Mouse (Mus musculus) layer of hippocampus, postnatal 36 days (tissue): ENCODE data around the gene Ube2l3. TPM values are rescaled to one million over a fixed set of nuclear protein-coding genes. Genes with fewer than 3 reads are reported as not detected.
"Not testable (repeated sequence)": the region's sequence is repeated elsewhere in the genome, so short reads cannot be mapped to it uniquely, and the experiment has no call there.

Experiments
- DNase-seq, 2 experiments: peaks; one replicate each; pipeline ENCODE4 v3.0.0; 2022
- total RNA-seq, 2 experiments: library from RNA; stranded (reverse); gene quantifications; 2 replicates each; pipeline ENCODE4 v1.2.3; 2021

Ube2l3 gene
- total RNA-seq, 2 experiments from 2014 or later = 157 to 159 TPM

DNA sequence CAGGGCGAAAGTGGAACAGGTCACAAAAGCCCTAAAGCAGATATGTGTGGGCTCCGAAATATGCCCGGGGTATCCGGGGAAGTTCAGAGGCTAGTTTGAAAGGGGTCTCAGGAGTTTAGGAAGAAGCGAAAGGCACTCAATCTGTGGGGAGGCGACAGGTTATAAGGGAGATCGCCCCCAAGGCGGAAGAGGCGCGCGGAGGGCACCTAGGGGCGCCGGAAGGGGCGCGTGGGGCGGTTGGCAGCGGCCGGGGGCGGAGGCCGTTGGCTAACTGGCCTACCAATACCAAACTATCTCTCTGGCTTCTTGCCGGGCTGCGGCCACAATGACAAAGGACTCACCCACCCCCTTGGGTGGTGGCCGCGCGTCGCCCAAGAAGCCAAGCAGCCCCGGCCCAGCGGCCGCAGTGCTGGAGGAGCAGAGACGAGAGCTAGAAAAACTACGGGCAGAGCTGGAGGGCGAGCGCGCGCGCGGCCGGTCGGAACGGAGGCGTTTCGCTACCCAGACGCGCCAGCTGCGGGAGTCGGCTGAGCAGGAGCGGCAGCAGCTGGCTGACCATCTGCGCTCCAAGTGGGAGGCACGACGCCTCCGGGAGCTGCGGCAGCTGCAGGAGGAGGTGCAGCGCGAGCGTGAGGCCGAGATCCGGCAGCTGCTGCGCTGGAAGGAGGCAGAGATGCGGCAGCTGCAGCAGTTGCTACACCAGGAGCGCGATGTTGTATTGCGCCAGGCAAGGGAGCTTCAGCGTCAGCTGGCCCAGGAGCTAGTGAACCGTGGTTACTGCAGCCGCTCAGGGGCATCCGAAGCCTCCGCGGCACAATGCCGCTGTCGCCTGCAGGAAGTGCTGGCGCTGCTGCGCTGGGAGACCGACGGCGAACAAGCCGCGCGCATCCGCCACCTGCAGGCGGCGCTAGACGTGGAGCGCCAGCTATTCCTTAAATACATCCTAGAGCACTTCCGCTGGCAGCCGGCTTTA is 6.2 kb upstream of the Ube2l3 start, which contains the start of gene Rimbp3:
Rimbp3 (plus strand) TSS at position 215 of the 973 bp plus-strand sequence.
- peak; percentile 83 to 86 for DNase-seq

DNA sequence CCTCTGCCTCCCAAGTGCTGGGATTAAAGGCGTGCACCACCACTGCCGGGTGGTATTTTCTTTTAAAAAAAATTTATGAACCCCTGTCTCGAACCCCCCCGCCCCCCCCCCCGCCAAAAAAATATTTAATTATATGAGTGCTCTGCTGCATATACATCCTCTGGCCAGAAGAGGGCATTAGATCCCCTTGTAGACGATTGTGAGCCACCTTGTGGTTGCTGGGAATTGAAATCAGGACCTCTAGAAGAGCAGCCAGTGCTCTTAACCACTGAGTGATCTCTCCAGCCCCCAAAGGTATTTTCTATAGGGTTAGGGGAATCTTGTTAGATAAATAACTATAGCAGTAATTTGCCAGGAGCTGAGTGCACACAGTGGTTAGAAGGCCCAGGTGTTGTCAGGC is 2.5 kb upstream of the Ube2l3 start:
- DNase-seq = no peak

DNA sequence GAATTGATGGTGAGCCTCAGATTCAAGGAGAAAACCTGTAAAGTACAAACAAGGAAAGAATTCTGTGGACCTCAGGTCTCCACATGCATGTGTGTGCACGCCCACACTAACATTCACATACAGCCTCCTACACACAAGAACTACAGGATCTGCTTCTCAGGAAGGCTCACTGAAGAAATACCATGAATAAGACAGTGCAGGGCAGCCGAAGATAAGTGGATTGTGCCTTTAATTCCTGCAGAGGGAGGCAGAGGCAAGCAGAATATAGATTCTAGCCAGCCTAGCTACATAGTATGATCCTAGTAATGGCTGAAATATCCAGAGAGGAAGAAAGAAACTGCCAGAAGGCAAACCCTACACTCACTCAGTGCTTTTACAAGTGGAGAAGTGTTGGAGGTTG is 472 bp downstream of the Ube2l3 start:
- no peak for DNase-seq

DNA sequence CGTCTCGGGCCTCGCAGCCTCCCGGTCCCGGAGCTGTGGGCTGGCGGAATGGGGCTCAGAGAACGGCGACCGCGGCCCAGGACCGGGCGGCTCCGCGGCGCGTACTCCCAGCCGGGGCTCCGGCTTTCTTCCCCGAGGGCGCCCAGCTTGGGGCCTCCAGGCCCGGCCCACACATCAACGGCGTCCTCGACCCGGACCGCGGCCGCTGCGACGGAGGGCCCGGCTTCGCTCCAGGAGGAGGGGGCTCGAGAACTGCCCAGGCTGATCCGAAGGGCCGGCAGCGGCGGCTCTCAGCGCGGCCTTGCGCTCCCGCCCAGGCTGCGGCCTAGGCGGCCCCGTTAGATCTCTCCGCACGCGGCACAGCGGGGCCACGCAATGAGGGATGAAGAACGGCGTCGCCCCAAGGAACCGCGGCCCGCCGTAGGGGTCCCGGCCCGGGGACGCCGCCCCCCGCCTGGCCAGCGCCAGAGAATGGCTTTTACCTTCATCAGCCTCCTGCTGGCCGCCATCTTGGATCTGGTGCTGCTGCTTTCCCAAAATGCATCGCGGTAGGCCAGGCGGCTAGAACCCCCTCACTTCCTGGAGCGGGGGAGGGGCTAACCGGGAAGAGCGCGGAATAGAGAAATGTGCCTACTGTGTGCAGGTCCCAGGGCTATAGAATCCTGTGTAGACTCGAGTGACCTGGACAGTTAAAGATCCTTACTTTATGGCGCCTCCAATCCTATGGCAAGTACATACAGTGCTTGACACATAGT is 1.3 kb downstream of the Ube2l3 start:
- DNase-seq = peak; percentile 85 to 86

- DNase-seq = peak in 1 of 2 experiments; percentile 11
These were observed 2.1 kb downstream of the Ube2l3 start for GRCm38 (mm10) chr16:17200121-17200952.

GRCm38 (mm10) chr16:17193823-17194222 is 8.6 kb downstream of the Ube2l3 start:
- no peak for DNase-seq

- no peak for DNase-seq
These were observed 17.0 kb downstream of the Ube2l3 start for GRCm38 (mm10) chr16:17185475-17185874.

DNA sequence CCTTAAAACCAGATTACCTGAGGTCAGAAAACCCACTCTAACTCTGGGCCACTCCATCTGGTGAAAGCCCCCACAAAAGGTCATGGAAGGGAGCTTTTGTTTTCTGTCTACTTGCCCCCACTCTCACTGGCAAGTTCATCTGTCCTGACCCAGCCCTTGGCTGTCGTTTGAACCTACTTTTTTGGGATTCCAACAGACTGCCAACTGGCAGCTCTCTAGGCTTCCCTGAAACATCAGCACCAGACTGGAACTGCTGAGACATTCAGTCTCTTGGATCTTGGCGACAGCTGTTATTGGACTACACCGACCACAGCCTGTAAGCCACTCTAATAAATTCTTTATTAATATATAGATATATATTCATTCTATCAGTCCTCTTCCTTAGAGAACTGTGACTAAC is 19.4 kb downstream of the Ube2l3 start:
- no peak for DNase-seq

DNA sequence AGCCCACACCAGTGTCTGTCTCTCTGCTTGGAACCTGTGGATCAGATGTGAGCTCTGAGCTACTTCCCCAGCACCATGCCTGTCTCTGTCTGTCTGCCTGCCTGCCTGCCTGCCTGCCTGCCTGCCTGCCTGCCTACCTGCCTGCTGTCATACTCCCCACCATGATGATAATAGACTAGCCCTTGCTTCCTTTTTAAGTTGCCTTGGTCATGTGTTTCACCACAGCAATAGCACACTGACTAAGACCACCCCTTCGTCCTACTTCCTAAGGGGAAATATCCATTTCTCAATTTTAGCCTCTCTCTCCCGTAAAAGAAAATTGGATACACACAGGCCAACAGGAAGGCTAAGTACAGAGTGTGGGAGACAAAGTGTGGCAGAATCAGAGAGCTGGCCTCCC is 20.3 kb downstream of the Ube2l3 start:
- DNase-seq = no peak

DNA sequence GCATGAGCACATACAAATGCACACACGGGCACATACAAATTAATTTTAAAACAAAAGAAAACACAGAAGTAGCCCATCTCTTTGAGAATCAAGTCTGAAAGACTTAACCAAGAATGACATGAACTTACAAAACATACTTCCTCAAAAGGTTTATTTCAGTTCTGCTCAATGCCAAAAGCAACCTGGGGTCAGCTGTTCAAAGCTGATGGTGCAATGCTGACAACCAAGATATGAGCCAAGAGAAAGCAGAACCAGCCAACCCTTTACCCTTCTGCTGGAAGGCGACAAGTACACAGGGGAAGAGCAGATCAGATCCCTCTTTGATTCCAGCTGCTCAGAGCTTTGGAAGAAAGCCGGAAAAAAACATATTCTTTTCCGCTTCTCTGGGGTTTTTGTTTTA is 21.1 kb downstream of the Ube2l3 start:
- DNase-seq = no peak

DNA sequence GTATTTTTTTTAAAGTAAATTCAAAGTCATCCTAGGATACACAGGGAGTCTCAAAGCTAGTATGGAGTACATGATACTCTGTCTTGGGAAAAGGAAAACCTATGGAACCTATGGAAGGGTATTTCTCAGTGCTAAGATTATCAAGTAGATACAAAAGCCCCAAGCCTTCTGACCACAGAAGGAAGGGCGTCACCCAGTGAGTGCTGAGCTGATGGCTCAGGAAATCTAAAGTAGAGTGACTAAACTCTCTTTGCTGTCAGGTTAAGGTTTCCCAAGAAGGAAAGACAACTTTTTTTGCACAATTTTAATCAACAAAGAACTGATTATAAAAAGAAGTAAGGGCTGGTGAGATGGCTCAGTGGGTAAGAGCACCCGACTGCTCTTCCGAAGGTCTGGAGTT is 22.7 kb downstream of the Ube2l3 start:
- no peak for DNase-seq

GRCm38 (mm10) chr16:17177623-17178170 is 24.8 kb downstream of the Ube2l3 start:
- DNase-seq = no peak

DNA sequence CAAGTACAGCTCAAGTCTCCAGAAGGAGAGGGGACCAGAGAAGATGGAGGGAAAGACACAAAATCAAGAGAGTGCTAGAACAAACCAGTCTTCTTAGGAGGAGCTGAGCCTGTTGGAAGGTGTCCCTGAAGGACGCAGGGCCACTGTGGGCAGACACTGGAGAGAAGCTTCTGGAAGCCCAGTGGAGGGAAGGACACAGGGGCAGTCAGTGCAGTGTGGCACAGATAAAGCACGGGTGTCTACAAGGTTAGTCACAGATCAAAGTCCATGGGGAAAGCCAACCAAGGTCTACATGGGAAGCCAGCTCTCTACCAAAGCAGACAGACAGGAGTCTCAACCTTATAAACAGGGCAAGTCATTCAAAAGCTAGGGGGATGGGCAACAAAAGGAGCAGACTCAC is 26.7 kb downstream of the Ube2l3 start:
- no peak for DNase-seq

- no peak for DNase-seq
These were observed 34.4 kb downstream of the Ube2l3 start for GRCm38 (mm10) chr16:17168049-17168448.

DNA sequence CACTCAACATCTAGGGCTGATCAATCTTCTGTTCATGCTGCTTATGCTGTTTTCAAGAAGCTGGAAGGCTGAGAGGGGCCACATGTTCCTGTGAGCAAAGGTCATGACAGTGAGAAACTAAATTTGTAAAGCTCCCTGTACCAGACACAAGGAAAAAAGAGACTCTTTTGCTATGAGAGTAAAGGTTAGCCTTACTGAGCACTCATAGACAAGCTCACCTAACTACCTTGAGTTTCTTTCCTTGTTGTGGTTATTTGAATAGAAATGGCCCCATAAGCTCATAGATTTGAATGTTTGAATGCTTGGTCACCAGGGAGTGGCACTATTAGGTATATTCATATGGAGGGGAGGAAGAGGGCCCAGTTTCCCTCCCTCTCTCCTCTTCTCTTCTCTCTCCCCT is 35.3 kb downstream of the Ube2l3 start:
- no peak for DNase-seq

GRCm38 (mm10) chr16:17165478-17165877 is 37.0 kb downstream of the Ube2l3 start:
- not testable (repeated sequence) for DNase-seq

DNA sequence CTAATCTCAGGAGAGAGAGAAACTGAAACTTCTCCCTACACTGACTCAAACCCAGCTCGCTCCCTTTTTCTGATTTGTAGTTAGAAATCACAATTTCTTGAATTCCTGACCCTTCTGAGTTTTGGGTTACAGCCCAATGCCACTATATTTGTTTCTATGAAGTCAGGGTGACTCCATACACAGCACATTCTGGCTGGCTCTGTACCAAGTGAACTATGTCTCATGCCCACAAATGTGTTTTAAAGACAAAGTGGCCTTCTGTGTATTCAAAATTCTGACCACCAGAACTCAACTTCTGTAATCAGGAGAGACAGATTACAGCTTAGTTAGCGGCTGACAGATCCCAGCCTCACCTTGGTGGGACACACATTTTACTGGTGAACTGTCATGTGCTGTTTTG is 48.1 kb downstream of the Ube2l3 start:
- DNase-seq = no peak

- no peak for DNase-seq
These were observed 50.6 kb downstream of the Ube2l3 start for GRCm38 (mm10) chr16:17151874-17152273.

DNA sequence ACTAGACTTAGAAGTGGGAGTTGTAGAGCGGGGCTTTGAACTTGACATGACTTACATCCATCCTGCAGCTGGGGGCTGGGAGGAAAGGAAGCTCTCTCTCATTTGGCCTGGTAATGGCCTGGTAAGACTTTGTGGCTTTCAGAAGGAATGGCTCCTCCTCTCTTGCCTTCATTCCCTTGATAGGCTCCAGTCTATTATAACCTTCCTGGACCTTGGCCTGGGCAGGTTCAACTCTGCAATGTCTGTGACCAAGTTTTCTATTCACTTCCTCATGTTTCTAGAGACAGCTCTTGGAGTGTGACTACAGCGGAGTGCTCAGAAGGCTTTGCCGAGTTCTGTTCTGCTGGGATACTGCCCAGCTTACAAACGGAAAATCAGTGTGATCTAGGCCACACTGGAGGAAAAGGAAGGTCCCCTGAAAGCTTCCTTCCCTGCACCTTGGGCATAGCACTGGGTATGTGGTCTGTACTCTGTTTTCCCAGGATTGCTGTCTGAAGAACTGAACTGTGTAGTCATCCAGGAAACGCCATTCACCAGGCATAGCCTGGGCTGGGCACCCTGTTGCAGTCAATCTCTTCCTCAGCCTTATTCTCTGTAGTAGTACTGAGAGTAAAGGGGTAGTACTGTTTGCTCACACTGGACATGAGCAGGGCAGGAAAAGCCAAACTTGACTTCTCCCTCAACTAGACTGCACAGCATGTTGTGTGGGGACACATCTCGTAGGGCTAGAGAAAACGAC is 51.8 kb downstream of the Ube2l3 start:
- DNase-seq = no peak

- DNase-seq = peak in 1 of 2 experiments; percentile 26
These were observed 54.4 kb downstream of the Ube2l3 start for GRCm38 (mm10) chr16:17148084-17148483.

GRCm38 (mm10) chr16:17147391-17147929 is 55.0 kb downstream of the Ube2l3 start:
- DNase-seq = peak; percentile 20 to 32
